Mouse (Mus musculus) induced T-regulatory cell, adult 2 months (primary cell): ENCODE results near the gene Zbtb7b.

Experiments
- DNase-seq: peaks from one replicate; pipeline ENCODE4 v3.0.0-alpha.2; 2012; ENCODE audit warnings: low read depth

The Zbtb7b gene

GRCm38 (mm10) chr3:89337062-89337720 lies 57.4 kb downstream of the Zbtb7b start:
- no peak for DNase-seq

GRCm38 (mm10) chr3:89336529-89336928 lies 58.0 kb downstream of the Zbtb7b start:
- no peak for DNase-seq

- no peak for DNase-seq
These were observed 61.5 kb downstream of the Zbtb7b start for GRCm38 (mm10) chr3:89333053-89333452.

GRCm38 (mm10) chr3:89332476-89332875 lies 62.1 kb downstream of the Zbtb7b start:
- DNase-seq, result no peak

- no peak for DNase-seq
These were observed 62.6 kb downstream of the Zbtb7b start for GRCm38 (mm10) chr3:89332013-89332412.

GRCm38 (mm10) chr3:89331561-89331960 lies 63.0 kb downstream of the Zbtb7b start:
- DNase-seq, result no peak

- DNase-seq, result no peak
These were observed 63.6 kb downstream of the Zbtb7b start for GRCm38 (mm10) chr3:89330948-89331347.

GRCm38 (mm10) chr3:89330346-89330745 lies 64.2 kb downstream of the Zbtb7b start:
- no peak for DNase-seq

- DNase-seq, result no peak
These were observed 66.0 kb downstream of the Zbtb7b start for GRCm38 (mm10) chr3:89328623-89329022.
